Mouse (Mus musculus): ENCODE results near the gene Abcg5.

DNA sequence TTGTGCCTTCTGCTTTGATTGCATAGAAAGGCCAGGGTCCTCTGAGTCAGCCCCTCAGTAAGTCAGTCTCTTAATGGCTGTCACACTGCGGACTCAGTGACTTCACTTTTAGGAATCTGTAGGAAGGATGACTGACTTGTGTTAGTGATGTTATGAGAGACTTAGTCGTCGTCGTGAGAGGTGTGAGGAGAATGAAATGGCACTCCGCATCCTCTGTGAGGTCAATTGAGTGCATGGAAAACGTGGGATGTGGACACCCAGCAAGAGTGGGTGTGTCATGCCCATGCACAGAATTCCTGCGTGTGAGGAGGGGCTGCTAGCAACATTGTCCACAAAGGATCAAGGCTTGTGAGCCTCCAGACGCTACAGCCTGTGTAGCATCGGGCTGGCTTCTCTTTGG is 54.2 kb downstream of the Abcg5 start:
- TF ChIP-seq CTCF (IDR thresholded peaks at IDR 0.05; ENCODE audit: low read depth, low read length): no peak
- no peak for TF ChIP-seq POLR2A (IDR thresholded peaks at IDR 0.05; ENCODE audit: borderline replicate concordance, low read depth, low read length)
